Mouse (Mus musculus) spleen, embryonic (tissue): Measurements from ENCODE around the gene Fam193a.

Experiments
- CTCF ChIA-PET: fragments of 350-600 bp; sonication (Branson Sonifier 250); formaldehyde crosslinking; loops from one replicate; lab custom pipeline; 2022; lab: Charles Lee

Fam193a gene

DNA sequence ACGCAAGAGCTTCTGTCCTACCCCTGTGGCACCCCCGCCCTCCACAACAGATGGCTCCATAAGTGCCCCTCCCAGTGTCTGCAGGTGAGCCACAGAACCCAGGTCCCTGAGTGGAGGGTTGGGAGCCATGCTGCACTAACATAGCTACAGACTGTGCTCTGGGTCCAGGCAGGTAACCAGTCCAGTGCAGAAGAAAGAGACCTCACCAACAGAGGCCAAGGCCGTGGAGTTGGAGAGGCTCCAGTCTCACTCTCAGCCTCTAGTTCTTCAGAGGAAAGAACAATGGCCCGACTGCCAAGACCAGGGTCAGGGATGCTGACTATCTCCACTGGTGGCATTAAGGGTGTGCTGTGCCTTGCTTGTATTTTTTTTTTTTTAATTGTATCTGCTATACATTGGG lies 91.6 kb downstream of the Fam193a start:
- CTCF ChIA-PET: no interaction called here

DNA sequence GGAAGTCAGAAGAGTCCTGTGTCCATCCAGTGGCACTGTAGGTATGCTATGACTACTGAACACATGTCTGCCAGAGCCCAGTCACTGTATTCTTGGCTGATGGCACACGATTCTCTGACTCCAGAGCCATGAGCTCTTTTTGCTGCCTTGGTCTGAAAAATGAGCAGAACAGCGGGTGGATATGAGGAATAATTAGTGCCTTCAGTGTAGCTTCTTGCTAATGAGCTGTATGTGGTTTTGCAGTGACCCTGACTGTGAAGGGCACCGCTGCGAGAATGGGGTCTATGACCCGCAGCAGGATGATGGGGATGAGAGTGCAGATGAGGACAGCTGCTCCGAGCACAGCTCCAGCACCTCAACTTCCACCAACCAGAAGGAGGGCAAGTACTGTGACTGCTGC lies 92.1 kb downstream of the Fam193a start:
- CTCF ChIA-PET: no interaction called here

DNA sequence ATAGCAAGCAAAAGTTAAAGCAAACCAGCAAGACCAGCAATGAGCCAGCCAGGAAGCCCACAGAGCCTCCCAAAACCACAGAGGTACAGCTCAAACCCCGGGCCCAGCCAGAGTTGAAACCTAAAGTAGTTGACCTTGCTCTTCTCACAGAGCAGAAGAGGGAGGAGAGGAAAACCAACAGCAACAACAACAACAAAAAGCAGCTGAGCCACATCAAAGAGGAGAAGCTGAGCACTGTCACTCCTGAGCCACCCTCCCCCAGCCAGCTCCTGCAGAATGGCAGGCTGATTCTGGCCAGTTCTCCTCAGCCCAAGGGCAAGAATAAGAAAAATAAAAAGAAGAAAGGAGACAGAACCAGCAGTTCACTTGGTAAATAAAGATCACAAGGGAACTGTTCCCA lies 96.3 kb downstream of the Fam193a start:
- CTCF ChIA-PET: no interaction called here

DNA sequence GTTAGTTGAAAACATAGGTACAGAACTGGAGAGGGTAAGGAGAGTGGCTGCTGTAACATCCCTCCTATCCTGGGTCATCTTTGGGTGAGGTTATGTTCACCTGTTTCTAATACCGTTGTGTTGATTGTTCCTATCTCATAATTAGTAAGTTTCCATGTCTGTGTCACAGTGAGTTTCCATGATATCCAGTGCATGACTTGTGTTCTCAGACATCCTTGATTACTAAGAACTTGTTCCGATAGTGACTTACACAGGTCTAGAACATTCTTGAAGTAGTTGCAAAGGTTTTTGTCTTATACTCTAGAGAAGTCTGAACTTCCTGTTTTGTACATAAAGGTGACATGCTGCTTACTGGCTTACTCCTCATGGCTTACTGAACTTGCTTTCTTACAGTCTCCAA lies 96.9 kb downstream of the Fam193a start:
- CTCF ChIA-PET: no interaction called here

DNA sequence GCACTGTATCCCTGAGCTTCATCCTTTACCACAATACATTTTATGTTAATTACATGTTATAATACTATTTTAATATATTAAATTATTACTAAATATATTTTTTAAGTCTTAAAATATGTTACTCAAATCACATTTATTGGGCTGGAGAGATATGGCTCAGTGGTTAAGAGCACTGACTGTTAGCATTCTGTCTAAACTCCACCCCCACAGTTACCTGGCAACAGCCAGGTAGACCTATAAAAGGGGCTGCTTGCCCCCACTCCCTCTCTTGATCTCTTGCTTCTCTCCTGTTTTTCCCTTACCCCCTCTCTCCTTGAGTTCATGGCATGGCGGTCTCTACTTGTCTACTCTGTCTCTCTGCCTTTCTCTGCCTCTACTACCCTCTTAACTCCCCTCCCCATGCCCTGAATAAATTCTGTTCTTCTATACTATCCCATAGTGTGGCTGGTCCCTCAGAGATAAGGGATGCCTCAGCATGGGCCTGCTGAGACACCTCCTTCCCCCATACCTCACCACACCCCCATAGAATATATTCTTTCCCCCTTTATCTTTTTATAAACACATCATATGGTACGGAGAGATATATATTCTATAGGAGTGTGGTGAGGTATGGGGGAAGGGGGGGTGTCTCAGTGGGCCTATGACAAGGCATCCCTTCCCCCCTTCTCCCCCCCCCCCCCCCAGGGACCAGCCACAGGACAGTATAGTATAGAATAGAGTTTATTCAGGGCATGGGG lies 98.5 kb downstream of the Fam193a start:
- CTCF ChIA-PET: no interaction called here

DNA sequence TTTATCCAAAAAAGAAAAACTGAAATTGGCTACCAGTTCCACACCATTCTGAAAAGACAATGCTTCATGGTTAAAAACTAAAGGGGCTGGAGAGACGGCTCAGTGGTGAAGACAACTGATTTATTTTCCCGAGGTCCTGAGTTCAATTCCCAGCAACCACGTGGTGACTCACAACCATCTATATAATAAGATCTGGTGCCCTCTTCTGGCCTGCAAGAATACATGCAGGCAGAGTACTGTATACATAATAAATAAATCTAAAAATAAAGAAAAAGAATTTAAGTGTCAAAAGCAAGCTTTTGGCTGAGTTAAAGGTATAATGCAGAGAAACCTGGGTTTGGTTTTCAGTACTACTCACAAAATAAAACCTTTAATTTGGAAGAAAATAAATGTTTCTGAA lies 111.2 kb downstream of the Fam193a start:
- CTCF ChIA-PET: interaction anchor here (0.5 kb wide), 1 partner anchor 20 kb away, joined by 3 read pairs; no protein-coding TSS in a partner anchor

DNA sequence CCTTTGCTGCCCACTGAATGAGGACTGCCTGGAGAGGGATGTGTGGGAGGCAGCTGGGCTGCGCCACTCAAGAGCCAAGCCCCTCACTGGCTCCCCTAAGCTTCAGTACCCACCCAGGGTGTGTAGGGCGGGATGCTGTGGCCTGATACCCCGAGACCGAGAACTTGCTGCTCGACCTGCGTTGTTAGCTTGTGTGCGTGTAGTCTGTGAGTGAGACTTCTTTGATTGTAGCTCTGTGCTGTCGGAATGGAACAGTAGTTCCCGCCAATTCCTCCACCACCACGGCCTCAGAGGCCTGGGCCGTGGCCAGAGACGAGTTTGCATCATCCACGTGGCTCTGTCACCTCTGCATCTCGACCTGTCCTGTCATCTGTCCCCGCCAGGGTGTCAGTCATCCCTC lies 116.0 kb downstream of the Fam193a start:
- CTCF ChIA-PET: no interaction called here

DNA sequence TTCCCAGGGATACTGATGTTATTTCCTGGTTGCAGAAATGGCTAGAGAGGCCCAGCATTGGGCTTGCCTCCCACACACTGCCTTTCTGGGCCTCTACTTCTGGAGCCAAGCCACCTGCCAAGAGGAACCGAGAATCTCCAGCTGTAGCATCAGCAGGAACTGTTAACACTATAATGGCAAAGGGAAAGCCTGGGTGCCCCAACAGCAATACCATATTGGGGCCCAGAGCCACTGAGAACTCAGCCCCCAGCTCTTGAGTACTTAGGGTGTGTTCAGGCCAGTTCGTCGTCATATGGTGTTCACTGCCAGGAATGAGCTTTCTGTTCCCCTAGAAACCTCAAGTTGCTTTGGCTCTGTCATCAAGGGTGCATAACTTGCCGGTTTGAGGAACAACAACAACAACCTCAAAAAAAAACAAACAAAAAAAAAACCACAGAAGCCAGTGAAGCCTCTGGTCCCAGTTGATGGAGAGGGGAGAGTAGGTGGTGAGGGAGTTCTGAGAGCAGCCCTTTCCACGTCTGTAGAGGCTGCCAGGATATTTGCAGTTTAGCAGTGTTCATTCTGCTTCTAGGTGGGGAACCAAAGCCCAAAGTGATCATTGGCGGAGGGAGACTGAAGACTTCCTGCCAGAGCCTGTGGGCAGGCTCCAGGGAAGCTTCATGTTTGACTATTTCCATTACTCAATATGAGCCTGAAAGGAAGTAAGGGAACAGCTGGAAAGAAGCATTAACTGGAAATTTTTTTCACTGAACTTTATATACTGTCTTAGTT lies 117.8 kb downstream of the Fam193a start:
- CTCF ChIA-PET: no interaction called here

DNA sequence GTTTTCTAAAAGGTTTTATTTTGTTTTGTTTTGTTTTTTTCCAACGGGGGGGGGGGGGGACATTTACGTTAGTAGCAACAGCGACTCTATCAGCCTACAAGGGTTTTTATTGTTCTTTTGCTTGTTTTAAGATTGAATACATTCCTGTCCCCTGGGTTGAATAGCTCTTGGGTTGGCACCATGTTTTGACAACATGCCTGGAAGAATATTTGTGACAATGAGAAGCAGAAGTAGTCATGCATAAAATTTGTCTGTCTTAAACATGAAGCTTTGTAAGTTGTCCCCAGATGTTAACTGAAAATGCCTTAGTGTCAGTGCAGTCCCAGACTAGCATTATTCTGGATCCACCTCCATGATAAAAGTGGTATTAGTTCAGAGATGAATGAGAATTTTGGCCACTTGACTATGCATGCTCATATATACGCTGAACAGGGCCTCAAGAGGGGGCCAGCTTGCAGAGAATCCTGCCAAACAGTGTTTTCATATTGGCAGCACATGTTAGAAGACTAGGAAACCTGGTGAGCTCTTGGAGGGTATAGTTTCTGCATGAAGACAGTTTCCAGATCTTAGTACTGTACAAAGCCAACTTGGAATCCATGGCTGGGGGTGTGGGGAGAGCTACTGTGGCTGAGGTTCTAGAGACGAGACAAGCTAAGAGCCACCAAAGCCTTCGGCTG lies 119.1 kb downstream of the Fam193a start:
- CTCF ChIA-PET: no interaction called here

DNA sequence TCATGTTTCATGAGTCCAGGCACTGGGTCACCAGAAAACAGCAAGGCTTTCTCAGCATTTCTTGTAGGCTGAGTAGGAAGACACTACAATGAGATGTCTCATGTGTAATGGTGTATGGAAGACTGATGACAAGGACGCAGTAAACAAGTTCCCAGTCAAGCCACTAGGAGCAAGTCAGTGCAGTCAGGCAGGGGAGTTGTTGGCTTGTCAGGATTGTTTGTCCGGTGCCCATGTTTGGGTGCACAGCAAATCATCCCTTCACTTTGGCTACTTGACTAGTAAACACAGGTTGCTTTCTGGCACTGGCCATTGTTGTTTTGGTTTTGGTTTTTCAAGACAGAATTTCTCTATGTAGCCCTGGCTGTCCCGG lies 119.7 kb downstream of the Fam193a start:
- CTCF ChIA-PET: no interaction called here

DNA sequence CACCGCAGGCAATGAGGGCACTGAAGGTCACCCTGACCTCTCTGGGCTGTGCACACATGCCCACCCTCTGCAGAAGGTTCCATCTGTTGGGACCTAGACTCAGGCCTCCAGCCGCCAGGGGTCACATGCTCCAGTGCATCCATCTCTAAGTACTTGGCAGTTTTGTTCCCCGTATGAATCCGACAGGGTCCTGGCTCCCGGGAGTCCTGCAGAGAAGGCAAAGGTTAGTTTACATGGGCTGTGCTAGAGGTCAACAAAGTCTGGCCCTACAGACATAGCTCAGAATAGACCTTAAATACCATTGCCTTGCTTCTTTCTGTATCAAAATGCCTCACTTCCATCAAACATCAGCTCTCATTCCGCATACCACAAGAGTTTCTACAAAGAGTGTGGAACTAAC lies 127.0 kb downstream of the Fam193a start:
- CTCF ChIA-PET: no interaction called here

DNA sequence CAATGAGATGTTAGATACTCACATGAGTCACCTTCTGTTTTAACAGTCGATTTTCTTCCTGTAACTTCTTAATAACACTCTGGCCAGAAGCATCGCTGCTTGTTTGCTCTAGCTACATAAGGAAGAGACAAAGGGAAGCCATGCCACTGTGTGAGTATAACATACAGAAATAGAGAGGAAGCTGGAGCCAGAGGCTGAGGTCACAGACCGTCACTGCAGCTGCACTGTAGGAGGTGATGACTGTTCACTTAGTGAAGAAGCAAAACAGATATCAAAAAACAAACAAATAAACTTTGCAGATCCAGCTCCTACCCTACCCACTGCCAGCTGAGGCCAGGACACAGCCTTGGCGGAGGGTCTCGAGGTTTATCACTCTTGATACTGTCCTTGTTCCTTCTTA lies 131.2 kb downstream of the Fam193a start:
- CTCF ChIA-PET: interaction anchor here (0.6 kb wide), 1 partner anchor 20 kb away, joined by 3 read pairs; no protein-coding TSS in a partner anchor

DNA sequence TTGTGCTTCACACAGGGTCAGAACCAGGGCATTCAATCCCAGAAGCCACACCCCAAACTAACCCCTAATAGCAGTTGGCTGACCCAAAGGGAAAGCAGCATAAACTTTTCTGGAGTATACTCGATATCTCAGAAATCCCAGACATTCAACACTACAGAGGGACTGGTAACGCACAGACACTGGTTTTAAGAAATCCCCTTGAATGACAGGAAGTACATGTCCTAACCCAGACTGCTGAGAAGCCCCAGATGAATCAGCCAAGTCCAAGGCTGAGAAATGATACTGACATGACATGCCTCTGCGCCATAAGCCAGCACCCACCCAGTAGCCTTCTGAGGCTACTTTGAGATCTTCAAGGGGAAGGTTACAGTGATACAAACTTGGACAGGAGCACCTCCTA lies 131.9 kb downstream of the Fam193a start:
- CTCF ChIA-PET: no interaction called here

DNA sequence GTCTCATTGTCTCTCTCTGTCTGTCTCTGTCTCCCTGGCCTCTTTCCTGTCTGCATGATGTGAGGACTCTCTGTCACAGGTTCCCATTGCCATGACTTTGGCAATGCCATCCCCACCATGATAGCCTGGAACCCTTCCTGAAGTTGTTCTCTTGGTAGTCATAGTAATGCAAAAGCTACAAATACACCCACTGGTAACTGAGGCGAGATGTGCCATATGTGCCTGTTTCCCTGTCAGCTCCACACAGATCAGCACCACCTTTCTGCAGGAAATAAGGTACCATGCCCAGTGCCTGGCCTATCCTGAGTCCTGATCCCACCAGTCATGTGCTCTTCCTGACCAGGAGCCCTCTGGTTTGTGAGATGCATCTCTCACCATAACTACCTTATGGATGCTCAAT lies 132.7 kb downstream of the Fam193a start:
- CTCF ChIA-PET: no interaction called here

DNA sequence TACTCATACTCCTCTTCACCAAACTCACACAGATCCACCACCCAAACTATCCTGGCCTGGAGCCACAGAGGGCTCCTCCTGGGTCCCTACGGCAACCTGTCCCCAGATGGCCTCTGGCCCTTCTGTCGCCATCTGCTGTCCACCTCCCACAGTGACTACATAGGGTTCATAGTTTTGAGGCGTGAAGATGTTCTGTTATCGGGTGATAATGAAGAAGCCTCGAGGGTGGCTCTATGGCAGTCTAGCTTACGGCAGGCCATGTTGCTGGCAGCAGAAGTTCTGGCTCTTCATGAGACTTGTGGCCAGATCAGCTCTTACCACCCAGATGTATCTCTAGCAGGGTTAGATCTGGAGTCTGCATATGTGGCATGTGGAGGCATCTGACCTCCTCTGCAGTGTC lies 133.1 kb downstream of the Fam193a start:
- CTCF ChIA-PET: no interaction called here

DNA sequence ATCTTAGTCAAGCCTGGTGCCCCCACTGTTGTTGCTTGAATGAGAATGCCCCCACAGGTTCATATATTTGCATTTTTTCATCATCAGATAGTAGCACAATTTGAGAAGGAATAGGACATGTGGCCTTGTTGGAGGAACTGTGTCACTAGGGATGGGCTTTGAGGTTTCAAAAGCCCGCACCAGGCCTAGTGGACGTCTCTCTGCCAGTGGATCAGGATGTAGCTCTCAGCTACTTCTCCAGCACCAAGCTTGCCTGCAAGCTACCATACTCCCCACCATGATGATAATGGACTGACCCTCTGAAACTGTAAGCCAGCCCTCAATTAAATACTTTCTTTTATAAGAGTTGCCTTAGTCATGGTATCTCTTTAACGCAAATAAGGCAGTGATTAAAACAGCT lies 142.8 kb downstream of the Fam193a start:
- CTCF ChIA-PET: interaction anchor here (1.0 kb wide), 1 partner anchor 8 kb away, joined by 3 read pairs; no protein-coding TSS in a partner anchor

DNA sequence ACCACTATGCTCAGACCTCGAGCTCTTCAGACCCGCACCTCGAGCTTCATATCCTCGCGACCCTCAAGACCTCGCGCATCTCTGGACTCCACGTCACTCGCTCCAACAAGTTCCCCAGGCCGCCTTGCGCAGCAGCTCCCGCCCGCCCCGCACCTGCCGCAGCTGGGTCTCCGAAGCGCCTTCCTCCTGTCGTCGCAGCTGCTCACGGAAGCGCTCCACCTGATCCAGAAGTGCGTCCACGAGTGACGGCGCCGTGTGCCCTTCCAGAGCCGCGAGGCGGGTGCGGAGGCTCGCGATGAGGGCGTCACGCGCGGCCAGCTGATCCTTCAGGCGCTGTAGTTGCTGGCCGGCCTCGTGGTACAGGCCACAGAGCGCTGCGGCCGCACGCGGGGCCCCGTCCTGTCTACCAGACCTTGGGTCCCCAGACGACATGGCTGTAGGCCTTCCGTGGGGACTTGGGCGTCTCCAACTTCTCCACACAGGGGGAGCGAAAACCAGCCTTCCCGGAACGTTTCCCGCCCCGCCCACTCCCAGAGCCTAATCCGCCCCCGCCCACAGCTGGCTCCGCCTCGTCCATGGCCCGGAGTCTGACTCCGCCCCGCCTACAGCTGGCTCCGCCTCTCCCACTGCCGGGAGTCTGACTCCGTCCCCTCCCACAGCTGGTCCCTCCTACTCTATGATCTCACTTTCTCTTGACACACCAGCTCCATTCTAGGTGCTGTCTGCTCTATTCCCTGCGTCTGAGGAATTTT lies 143.9 kb downstream of the Fam193a start, which contains the start of gene Tnip2:
Gene Tnip2 (minus strand): TSS at position 526 of the 752 bp plus-strand sequence.
- CTCF ChIA-PET: interaction anchor here (0.6 kb wide), 1 partner anchor 40 kb away, joined by 4 read pairs; no protein-coding TSS in a partner anchor

DNA sequence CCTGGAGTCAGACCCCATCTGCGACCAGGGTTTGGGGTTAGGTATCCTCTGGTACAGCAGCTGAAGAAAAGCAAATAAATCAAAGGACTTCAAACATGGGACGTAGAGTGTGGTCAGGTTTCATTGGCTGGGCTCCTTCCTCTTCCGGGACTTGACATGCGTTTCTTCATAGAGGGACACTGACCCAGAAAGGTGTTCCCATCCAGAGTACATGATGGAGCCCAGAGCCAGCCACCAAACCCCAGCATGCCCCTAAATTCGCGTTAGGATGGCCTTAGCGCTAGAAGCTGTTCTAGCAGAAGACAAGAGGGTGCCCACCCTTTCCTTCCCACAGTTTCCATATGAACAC lies 144.5 kb downstream of the Fam193a start:
- CTCF ChIA-PET: interaction anchor here (0.6 kb wide), 1 partner anchor 39 kb away, joined by 4 read pairs; no protein-coding TSS in a partner anchor

DNA sequence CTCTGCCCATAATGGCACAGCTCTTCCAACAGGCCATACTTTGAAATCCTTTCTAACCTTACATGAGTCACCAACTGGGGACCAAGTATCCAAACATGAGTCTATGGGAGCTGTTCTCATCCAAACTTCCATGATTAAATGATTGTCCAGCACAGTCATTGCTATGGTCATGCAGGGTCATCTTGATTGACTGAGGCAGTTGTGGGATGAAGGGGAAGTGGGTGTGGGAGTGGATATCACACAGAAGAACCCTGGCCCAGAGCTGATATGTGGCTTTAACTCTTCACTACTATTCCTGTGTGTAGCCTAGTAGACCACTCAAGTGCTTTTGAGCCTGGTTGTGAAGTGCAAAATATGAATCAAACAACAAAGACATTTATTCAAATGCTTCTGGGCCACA lies 145.4 kb downstream of the Fam193a start:
- CTCF ChIA-PET: no interaction called here

DNA sequence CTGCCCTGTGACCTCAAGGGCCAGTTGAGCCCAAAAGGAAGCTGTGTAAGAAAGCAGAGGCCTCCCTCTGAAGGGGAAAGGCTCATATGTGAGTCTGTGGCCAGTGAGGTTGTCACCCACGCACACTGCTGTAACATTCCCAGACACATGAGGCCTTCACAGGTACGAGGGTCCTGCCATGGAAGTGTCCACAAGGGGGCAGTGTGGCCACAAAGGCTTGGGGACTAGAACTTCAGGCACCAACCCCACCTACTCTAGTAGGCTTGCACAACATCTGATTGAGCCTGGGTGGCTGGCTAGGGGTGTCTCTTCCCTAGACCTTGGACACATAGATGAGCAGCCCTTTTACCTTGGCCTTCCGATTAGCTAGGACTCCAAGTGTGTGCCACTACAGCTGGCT lies 148.2 kb downstream of the Fam193a start:
- CTCF ChIA-PET: interaction anchor here (0.7 kb wide), 1 partner anchor 86 kb away, joined by 10 read pairs; no protein-coding TSS in a partner anchor

DNA sequence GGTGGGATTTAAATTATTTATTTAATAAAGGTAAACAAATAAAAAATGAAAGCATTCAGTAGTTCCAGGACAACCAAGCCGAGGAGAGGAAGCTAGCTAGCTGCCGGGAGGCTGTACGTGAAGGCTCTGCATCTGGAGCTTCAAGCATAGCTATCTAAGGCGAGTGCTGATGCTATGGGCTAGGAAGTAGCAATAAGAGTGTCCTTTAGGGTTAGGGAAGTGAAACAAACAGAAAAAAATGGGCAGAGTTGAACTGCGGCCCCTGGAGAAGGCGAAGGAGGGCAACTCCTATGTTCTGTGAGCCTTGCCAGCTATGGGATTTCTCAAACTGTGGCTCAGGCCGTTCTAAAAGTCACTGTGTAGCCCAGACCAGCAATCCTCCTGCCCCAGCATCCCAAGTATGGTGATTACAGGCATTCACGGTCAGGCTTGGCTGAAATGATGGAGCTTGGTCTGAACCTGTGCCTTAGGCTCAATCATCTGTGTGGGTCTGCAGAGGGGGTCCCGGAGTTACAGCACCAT lies 149.7 kb downstream of the Fam193a start:
- CTCF ChIA-PET: interaction anchor here (0.7 to 0.9 kb wide), 2 partner anchors 67 to 128 kb away, joined by 3 to 4 read pairs; no protein-coding TSS in a partner anchor
